Mouse (Mus musculus): Measurements from ENCODE around the gene Hoxc5. TPM values are rescaled to one million over a fixed set of nuclear protein-coding genes. Genes with fewer than 3 reads are reported as not detected.
A peak's percentile ranks its signal among the peaks of the same experiment; 100 is the strongest.

The Hoxc5 gene
- polyA plus RNA-seq, 1 experiment: not detected

DNA sequence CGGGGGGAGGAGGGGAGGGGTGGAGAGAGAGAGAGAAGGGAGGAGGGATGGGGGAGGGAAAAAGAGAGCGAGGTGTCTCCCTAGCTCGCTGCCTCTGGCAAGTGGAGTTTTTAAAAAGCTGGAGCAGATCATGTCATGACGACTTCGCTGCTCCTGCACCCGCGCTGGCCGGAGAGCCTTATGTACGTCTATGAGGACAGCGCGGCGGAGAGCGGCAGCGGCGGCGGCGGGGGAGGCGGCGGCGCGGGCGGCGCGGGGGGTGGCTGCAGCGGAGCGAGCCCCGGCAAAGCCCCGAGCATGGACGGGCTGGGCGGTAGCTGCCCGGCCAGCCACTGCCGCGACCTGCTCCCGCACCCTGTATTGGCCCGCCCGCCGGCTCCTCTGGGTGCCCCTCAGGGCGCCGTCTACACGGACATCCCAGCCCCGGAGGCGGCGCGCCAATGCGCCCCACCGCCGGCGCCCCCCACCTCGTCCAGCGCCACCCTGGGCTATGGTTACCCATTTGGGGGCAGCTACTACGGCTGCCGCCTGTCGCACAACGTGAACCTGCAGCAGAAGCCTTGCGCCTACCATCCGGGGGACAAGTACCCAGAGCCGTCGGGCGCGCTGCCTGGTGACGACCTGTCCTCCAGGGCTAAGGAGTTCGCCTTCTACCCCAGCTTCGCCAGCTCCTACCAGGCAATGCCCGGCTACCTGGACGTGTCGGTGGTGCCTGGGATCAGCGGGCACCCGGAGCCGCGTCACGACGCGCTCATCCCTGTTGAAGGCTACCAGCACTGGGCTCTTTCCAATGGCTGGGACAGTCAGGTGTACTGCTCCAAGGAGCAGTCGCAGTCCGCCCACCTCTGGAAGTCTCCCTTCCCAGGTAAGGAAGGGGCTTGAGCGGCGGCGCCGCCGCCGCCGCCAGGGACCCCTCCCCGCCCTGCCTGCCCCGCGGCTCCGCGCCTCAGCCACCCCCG lies 45.9 kb upstream of the Hoxc5 start, which contains the start of gene Hoxc13:
Gene Hoxc13 (plus strand): TSS at position 51 of the 959 bp plus-strand sequence.
- H3K27me3 ChIP-seq (ENCODE audit: control insufficient read depth, insufficient read depth, low read length, poor library complexity, severe bottlenecking): peaks cover 40% of the 10 kb centered on the region
- H3K9me3 ChIP-seq (replicated peaks; ENCODE audit: control insufficient read depth, insufficient read depth, low read length, poor library complexity, severe bottlenecking): no peaks in the 10 kb centered on the region
- no peaks in the 10 kb centered on the region for H3K36me3 ChIP-seq (ENCODE audit: control insufficient read depth, insufficient read depth, low read length, poor library complexity, severe bottlenecking)
- H3K4me3 ChIP-seq (ENCODE audit: low read depth, low read length): peak within 1 kb of the TSS; percentile 77
- no peak for TF ChIP-seq POLR2A (IDR thresholded peaks at IDR 0.05; ENCODE audit: insufficient read depth, low read length)
- H3K9ac ChIP-seq (ENCODE audit: low read depth, poor library complexity, severe bottlenecking): peak within 1 kb of the TSS; percentile 93
- no peaks in the 10 kb centered on the region for H3K4me1 ChIP-seq (ENCODE audit: control insufficient read depth, insufficient read depth, low read length)
- H3K27ac ChIP-seq (ENCODE audit: insufficient read depth, low read length): no peak within 1 kb of the TSS

DNA sequence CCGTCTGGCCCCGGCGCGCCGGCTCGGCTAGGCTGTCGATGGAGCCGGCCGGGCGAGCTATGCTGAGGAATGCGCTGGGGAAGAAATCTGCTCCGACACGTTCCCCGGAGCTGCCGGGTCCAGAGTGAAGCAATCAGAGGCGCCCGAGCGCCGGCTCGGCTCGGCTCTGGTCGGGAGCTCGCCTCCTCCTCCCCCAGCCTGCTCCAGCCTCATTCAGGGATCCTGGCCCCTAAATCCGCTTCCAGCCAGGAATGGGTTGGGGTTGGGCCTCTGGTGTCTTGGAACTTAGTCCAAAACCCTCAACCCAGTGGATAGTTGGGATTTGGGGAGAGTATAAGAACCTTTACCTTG lies 45.3 kb upstream of the Hoxc5 start:
- Histone ChIP-seq H3K9ac (ENCODE audit: low read depth, poor library complexity, severe bottlenecking) (peak overlapping the region; percentile 93), H3K27me3 (ENCODE audit: control insufficient read depth, insufficient read depth, low read length, poor library complexity, severe bottlenecking) (peaks cover 41% of the 10 kb centered on the region), H3K9me3 (replicated peaks; ENCODE audit: control insufficient read depth, insufficient read depth, low read length, poor library complexity, severe bottlenecking) (no peaks in the 10 kb centered on the region), H3K36me3 (ENCODE audit: control insufficient read depth, insufficient read depth, low read length, poor library complexity, severe bottlenecking) (no peaks in the 10 kb centered on the region), H3K4me3 (ENCODE audit: low read depth, low read length) (peak overlapping the region; percentile 77), H3K27ac (ENCODE audit: insufficient read depth, low read length) (no peak overlapping the region), H3K4me1 (ENCODE audit: control insufficient read depth, insufficient read depth, low read length) (no peaks in the 10 kb centered on the region)
- no peak for TF ChIP-seq POLR2A (IDR thresholded peaks at IDR 0.05; ENCODE audit: insufficient read depth, low read length)
- no peak for TF ChIP-seq EP300 (IDR thresholded peaks at IDR 0.05; ENCODE audit: insufficient read depth, low read depth, low read length)

DNA sequence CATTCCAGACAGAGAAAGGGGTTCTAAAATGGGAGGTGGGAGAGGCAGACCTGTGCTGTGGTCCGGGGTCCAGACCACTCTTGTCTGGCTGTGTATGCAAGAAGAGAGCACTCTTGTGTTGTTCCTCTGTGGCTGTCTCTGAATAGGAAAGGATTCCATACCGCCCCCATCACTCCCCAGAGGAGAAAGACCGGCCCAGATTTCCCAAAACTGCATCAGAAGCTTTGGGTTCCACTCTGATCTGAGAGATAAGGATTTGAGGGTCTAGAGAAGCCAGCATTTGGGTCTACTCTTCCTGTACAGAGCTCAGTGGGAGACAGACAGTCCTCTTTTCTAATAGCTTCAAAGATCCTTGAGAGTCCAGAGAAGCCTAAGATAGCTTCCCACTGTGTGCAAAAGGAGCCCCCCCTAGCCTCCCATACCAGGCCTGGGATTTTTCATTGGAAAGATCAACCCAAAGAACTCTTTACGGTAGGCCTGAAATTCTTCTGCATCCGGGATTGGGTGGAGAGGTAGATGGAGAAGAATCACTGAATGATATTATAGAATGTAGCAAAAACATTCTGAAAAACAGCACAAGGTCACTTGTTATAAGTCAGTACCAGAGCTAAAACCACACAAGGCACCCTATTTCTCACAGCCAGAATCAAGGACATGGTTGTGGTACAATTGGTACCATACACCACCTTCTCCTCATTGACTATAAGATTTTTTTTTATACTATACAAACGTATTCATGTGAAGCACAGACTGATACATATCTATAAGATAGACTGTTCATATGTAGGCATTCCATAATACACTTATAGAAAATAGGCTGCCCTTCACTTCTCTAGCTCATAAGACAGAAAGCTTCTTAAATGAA lies 44.4 kb upstream of the Hoxc5 start:
- no peaks in the 10 kb centered on the region for H3K9me3 ChIP-seq (replicated peaks; ENCODE audit: control insufficient read depth, insufficient read depth, low read length, poor library complexity, severe bottlenecking)
- peaks cover 43% of the 10 kb centered on the region for H3K27me3 ChIP-seq (ENCODE audit: control insufficient read depth, insufficient read depth, low read length, poor library complexity, severe bottlenecking)
- no peak overlapping the region for H3K4me3 ChIP-seq (ENCODE audit: low read depth, low read length)
- H3K36me3 ChIP-seq (ENCODE audit: control insufficient read depth, insufficient read depth, low read length, poor library complexity, severe bottlenecking): no peaks in the 10 kb centered on the region
- H3K27ac ChIP-seq (ENCODE audit: insufficient read depth, low read length): no peak overlapping the region
- no peak for TF ChIP-seq EP300 (IDR thresholded peaks at IDR 0.05; ENCODE audit: insufficient read depth, low read depth, low read length)
- TF ChIP-seq CTCF (IDR thresholded peaks at IDR 0.05; ENCODE audit: low read depth, low read length): no peak
- no peak for TF ChIP-seq POLR2A (IDR thresholded peaks at IDR 0.05; ENCODE audit: insufficient read depth, low read length)
- peaks cover 2% of the 10 kb centered on the region for H3K4me1 ChIP-seq (ENCODE audit: control insufficient read depth, insufficient read depth, low read length)
- no peak overlapping the region for H3K9ac ChIP-seq (ENCODE audit: low read depth, poor library complexity, severe bottlenecking)

DNA sequence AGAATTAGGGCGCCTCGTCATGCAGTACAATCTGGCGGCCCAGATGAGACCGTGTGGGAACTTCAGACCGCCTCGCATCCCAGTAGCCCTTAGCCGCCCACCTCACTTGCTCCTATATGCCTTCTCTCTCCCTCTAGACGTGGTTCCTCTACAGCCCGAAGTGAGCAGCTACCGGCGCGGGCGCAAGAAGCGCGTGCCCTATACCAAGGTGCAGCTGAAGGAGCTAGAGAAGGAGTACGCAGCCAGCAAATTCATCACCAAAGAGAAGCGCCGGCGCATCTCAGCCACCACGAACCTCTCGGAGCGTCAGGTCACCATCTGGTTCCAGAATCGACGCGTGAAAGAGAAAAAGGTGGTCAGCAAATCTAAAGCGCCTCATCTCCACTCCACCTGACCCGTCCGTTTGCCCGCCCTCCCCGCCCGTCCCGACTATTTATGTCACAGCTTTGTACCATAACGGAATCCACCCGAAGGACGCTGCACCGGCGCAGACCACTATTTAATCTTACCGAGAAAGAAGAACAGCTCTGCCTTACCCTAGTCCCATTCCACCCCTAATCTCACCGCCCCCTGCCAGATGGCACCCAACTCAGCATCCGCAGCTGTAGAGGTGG lies 40.1 kb upstream of the Hoxc5 start:
- H3K4me1 ChIP-seq (ENCODE audit: control insufficient read depth, insufficient read depth, low read length): peaks cover 3% of the 10 kb centered on the region
- H3K36me3 ChIP-seq (ENCODE audit: control insufficient read depth, insufficient read depth, low read length, poor library complexity, severe bottlenecking): no peaks in the 10 kb centered on the region
- no peak for TF ChIP-seq EP300 (IDR thresholded peaks at IDR 0.05; ENCODE audit: insufficient read depth, low read depth, low read length)
- no peak overlapping the region for H3K27ac ChIP-seq (ENCODE audit: insufficient read depth, low read length)
- H3K4me3 ChIP-seq (ENCODE audit: low read depth, low read length): 0 out of 2 replicates have a peak overlapping the region, but pooled peaks have one; percentile 34
- H3K9me3 ChIP-seq (replicated peaks; ENCODE audit: control insufficient read depth, insufficient read depth, low read length, poor library complexity, severe bottlenecking): no peaks in the 10 kb centered on the region
- peaks cover 38% of the 10 kb centered on the region for H3K27me3 ChIP-seq (ENCODE audit: control insufficient read depth, insufficient read depth, low read length, poor library complexity, severe bottlenecking)
- no peak overlapping the region for H3K9ac ChIP-seq (ENCODE audit: low read depth, poor library complexity, severe bottlenecking)

DNA sequence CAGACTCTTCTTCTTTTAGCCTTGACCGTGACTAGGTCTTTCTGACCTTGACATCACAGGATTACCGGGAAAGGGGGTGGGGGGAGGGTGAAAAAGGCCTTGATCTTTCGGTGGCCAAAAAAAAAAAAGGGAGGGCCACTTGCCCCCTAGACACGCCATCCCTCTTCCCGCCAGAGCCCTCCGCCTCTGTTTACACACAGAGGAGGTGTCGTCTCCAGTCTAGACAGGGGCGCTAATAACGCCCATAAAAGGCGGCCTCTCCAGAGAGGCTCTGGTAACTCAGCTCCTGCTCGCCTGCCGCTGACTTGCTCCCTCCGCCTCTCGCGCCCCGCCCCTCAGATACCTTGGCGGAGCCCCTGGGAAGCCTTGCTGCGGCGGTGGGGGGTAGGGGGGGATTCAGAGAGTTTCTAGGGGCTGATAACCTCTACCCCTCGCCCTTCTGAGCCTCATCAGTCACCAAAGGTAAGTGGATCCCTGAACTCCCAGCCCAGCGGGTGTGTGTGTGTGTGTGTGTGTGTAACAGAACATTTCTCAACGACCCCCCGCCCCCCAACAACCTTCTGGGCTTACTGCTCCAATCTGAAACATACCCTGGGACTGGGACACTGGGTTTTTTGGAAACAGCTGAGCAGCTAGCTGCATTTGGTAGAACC lies 35.4 kb upstream of the Hoxc5 start:
- Histone ChIP-seq H3K9ac (ENCODE audit: low read depth, poor library complexity, severe bottlenecking) (0 out of 2 replicates have a peak overlapping the region, but pooled peaks have one; percentile 21), H3K27me3 (ENCODE audit: control insufficient read depth, insufficient read depth, low read length, poor library complexity, severe bottlenecking) (peaks cover 46% of the 10 kb centered on the region), H3K36me3 (ENCODE audit: control insufficient read depth, insufficient read depth, low read length, poor library complexity, severe bottlenecking) (no peaks in the 10 kb centered on the region), H3K9me3 (replicated peaks; ENCODE audit: control insufficient read depth, insufficient read depth, low read length, poor library complexity, severe bottlenecking) (no peaks in the 10 kb centered on the region), H3K4me3 (ENCODE audit: low read depth, low read length) (peak overlapping the region; percentile 9), H3K27ac (ENCODE audit: insufficient read depth, low read length) (no peak overlapping the region), H3K4me1 (ENCODE audit: control insufficient read depth, insufficient read depth, low read length) (peaks cover 5% of the 10 kb centered on the region)
- TF ChIP-seq EP300 (IDR thresholded peaks at IDR 0.05; ENCODE audit: insufficient read depth, low read depth, low read length) (peak; percentile 73), POLR2A (IDR thresholded peaks at IDR 0.05; ENCODE audit: insufficient read depth, low read length) (no peak)

All from ES-Bruce4 (cell line).